Mouse (Mus musculus) liver, embryonic 14.5 days (tissue): Measurements from ENCODE around the gene Napsa. TPM values are rescaled to one million over a fixed set of nuclear protein-coding genes. Genes with fewer than 3 reads are reported as not detected.

ENCODE experiments used
- ATAC-seq: fragments of 200-750 bp; cut with Nextera tagmentation; 2 replicates; pipeline ENCODE4 v1.8.0; 2017; ENCODE audit warnings: moderate number of reproducible peaks, mild to moderate bottlenecking, moderate library complexity; ENCODE audit not compliant: insufficient read depth
- DNase-seq, 3 experiments: peaks; one replicate each; pipeline ENCODE4 v3.0.0-alpha.2; 2012 to 2013; ENCODE audit warnings: low read depth in 3 of 3, low spot score in 3 of 3
- H3K27ac ChIP-seq: fragments of 300-500 bp; sonication (generic); 2 replicates; pipeline ENCODE4 v1.5.1; 2014; ENCODE audit warnings: moderate library complexity, mild to moderate bottlenecking, control low read depth, inconsistent platforms
- H3K27me3 ChIP-seq: fragments of 300-500 bp; sonication (generic); 2 replicates; pipeline ENCODE4 v1.6.1; 2014; ENCODE audit warnings: mild to moderate bottlenecking, low read length, moderate library complexity; ENCODE audit not compliant: control insufficient read depth, insufficient read depth
- H3K36me3 ChIP-seq: fragments of 300-500 bp; sonication (generic); replicated peaks from 2 replicates; pipeline ENCODE4 v1.6.1; 2014; ENCODE audit warnings: low read depth; ENCODE audit not compliant: control insufficient read depth, insufficient read depth
- H3K4me1 ChIP-seq, 2 experiments: fragments of 200-500 bp in 1 of 2; fragments of 300-500 bp in 1 of 2; sonication (generic) in 1 of 2; replicated peaks; 2 replicates each; pipeline ENCODE4 v1.6.1; 2012 to 2014; ENCODE audit warnings: antibody characterized with exemption in 1 of 2, inconsistent platforms in 1 of 2, low read length in 1 of 2; ENCODE audit not compliant: control insufficient read depth in 2 of 2, insufficient read depth in 2 of 2
- H3K4me2 ChIP-seq: fragments of 300-500 bp; sonication (generic); 2 replicates; pipeline ENCODE4 v1.6.1; 2014; ENCODE audit warnings: low read depth, mild to moderate bottlenecking, control low read depth, moderate library complexity
- H3K4me3 ChIP-seq, 2 experiments: fragments of 200-500 bp in 1 of 2; fragments of 300-500 bp in 1 of 2; sonication (generic) in 1 of 2; 2 replicates each; pipeline ENCODE4 v1.5.1; 2012 to 2014; ENCODE audit warnings: low read depth in 2 of 2, low read length in 2 of 2, mild to moderate bottlenecking in 2 of 2, control low read depth in 1 of 2, inconsistent platforms in 1 of 2, moderate library complexity in 1 of 2; ENCODE audit not compliant: insufficient read depth in 1 of 2
- H3K9ac ChIP-seq: fragments of 300-500 bp; sonication (generic); replicated peaks from 2 replicates; pipeline ENCODE4 v1.6.1; 2014; ENCODE audit warnings: mild to moderate bottlenecking, control low read depth, moderate library complexity
- H3K9me3 ChIP-seq: fragments of 300-500 bp; sonication (generic); 2 replicates; pipeline ENCODE4 v1.6.1; 2016; ENCODE audit warnings: low read length, mixed read lengths; ENCODE audit not compliant: control insufficient read depth
- CTCF ChIP-seq: IDR thresholded peaks from 2 replicates; pipeline ENCODE4 v1.5.1; 2016; ENCODE audit warnings: antibody characterized with exemption, low read depth, control low read depth
- EP300 ChIP-seq: IDR thresholded peaks from 2 replicates; pipeline ENCODE4 v1.6.1; 2016; ENCODE audit warnings: antibody characterized with exemption, low read depth
- WGBS: fragments of 180-500 bp; shearing (Covaris S2); extraction: QIAGEN DNeasy Blood & Tissue Kit; methylation state at CpG from one replicate; pipeline ENCODE4 v1.1.7; 2014; ENCODE audit not compliant: insufficient replicate concordance; 5-methylcytosine and 5-hydroxymethylcytosine counted together
- polyA plus RNA-seq, 2 experiments: library from polyadenylated mRNA; depleted of rRNA in 1 of 2; stranded (reverse) in 1 of 2; unstranded in 1 of 2; fragments of >200 nt; fragmentation: Nextera tagmentation in 1 of 2; extraction: Ambion mirVana in 1 of 2; gene quantifications; 2 replicates each; pipeline versions ENCODE4 v1.2.1 to v1.2.3; 2012 to 2014

Gene Napsa
- polyA plus RNA-seq, 2 experiments: 5.8 to 8.6 TPM

DNA sequence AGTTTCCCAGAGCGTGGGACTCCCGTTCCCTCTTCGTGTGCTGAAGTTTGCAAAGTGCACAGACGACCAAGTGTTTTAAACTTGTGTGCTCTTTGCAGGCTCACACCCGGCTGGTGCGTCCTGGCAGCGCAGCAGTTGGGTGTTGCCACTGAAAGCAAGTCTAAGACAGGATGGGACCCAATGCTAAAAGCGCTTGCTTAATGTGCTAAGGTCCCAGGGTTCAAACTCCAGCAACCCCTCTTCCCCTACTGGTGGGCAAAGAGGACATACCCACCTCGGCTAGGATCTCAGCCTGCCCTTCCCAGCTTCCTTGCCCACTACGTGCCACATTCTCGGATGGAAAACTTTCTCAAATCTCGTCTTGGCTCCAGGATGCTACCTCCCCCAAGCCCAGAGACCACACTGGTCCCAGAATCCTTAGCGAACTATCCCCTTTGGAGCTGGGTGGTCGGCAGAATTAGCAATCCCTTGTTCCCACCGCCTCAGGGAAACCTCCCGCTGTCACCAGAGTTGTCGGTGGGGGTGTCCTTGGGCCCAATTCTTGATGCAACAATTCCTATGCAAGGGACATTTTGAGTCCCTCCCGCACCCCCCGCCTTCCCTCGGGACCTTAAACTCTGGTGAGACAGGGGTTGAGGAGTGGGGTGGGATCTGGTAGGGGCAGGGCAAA, 31.1 kb downstream of the Napsa start:
- TF ChIP-seq CTCF (no peak), EP300 (no peak)
- Histone ChIP-seq H3K4me3 (no peak overlapping the region), H3K4me2 (no peak overlapping the region; the same call in 1 of the 2 replicates), H3K36me3 (no peaks in the 10 kb centered on the region), H3K9me3 (no peaks in the 10 kb centered on the region), H3K27ac (no peak overlapping the region), H3K4me1 (no peaks in the 10 kb centered on the region), H3K27me3 (peaks cover 44% of the 10 kb centered on the region), H3K9ac (no peak overlapping the region)
- DNase-seq (no peak), ATAC-seq (no peak)
- 5% methylated on average over 20 of the region's 20 CpGs for WGBS

DNA sequence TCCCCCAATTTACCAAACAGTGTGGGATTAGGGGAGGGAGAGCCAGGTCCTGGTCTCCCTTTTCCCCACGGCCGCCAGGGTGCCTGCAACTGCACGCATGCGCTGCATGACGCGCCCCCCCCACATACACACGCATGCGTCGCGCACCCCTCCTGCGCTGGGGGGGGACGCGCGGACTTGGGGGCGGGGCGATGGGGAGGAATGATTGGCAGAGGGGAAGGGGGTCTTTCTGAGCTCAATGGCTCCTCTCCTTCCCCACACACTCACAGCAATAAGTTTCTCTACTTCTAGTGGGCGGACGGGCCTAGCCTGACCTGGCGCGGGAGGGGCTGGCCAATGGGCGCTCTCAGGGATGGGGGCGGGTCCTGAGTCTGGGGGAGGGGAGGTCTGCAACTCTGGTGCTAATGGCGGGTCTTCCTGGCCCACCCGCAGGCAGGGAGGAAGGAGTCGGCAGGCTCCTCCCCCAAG, 32.0 kb downstream of the Napsa start:
- WGBS: 4% methylated on average over 23 of the region's 25 CpGs
- peak overlapping the region in 1 of 2 experiments; percentile 18; a peak in 2 of 4 replicates for H3K4me3 ChIP-seq

DNA sequence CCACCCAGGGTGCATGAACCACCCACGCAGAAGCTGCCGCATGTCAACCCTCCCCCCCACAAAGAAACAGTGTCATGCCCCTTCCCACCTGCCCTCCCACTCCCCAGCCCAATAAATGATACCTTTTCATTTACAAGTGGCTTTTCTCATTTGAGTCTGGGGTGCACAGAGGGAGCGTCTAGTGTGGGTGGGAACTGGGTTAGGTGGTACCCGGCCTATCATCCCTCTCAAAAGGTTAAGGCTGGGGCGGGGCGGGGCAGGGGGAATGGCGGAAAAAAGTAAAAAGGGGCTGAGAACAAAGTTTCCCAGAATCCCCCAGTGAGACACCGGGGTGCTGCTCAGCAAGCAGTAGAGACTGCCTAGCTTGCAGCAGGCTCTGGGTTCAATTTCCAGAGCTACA, 32.4 kb downstream of the Napsa start:
- DNase-seq (no peak), ATAC-seq (no peak)
- Histone ChIP-seq H3K27ac (no peak overlapping the region), H3K4me1 (no peaks in the 10 kb centered on the region), H3K9ac (no peak overlapping the region), H3K4me2 (no peak overlapping the region), H3K27me3 (peaks cover 44% of the 10 kb centered on the region), H3K4me3 (no peak overlapping the region), H3K9me3 (no peaks in the 10 kb centered on the region), H3K36me3 (no peaks in the 10 kb centered on the region)
- 6% methylated on average over 8 of the region's 8 CpGs for whole genome bisulfite sequencing
- TF ChIP-seq CTCF: no peak

More for the DNA sequence above, 32.0 kb downstream of the Napsa start:
- no peaks in the 10 kb centered on the region for H3K9me3 ChIP-seq
- no peak overlapping the region for H3K9ac ChIP-seq
- no peak for ATAC-seq
- peaks cover 44% of the 10 kb centered on the region for H3K27me3 ChIP-seq
- H3K4me1 ChIP-seq: no peaks in the 10 kb centered on the region
- TF ChIP-seq EP300: no peak
- TF ChIP-seq CTCF: 0 out of 2 replicates have a peak, but pooled peaks have one; percentile 11
- no peak overlapping the region for H3K27ac ChIP-seq
- peak overlapping the region; percentile 38 for H3K4me2 ChIP-seq
- H3K36me3 ChIP-seq: no peaks in the 10 kb centered on the region
- no peak for DNase-seq

DNA sequence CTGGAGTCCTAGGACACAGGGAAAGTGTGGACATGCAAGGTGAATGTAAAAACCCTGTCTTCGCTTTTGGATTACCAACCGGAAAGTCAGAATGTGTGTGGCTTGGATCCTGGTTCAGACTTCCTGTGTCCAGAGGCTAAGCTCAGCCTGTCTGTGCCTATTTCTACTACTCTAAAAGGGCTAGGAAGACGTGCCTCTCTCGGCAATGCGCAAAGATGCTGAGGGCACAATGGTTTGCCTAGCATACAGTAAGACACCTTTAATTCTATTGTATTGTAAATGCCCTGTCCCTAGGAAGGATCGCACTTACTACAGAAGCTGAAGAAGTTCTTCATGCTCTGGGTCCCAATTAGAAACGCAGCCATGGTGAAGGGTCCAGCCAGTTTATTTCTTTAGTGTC, 33.3 kb downstream of the Napsa start:
- DNase-seq (no peak), ATAC-seq (no peak)
- Histone ChIP-seq H3K9ac (no peak overlapping the region), H3K4me3 (no peak overlapping the region), H3K4me2 (no peak overlapping the region), H3K27me3 (peaks cover 44% of the 10 kb centered on the region), H3K9me3 (no peaks in the 10 kb centered on the region), H3K36me3 (no peaks in the 10 kb centered on the region), H3K4me1 (no peaks in the 10 kb centered on the region), H3K27ac (no peak overlapping the region)
- TF ChIP-seq CTCF: no peak
- TF ChIP-seq EP300: no peak
- 29% methylated on average over 7 of the region's 7 CpGs for WGBS

GRCm38 (mm10) chr7:44606171-44606901, 34.2 kb downstream of the Napsa start:
- Histone ChIP-seq H3K27ac (no peak overlapping the region), H3K9ac (no peak overlapping the region), H3K4me2 (no peak overlapping the region), H3K27me3 (peaks cover 43% of the 10 kb centered on the region), H3K36me3 (no peaks in the 10 kb centered on the region), H3K4me1 (no peaks in the 10 kb centered on the region), H3K9me3 (no peaks in the 10 kb centered on the region), H3K4me3 (no peak overlapping the region)
- 8% methylated on average over 29 of the region's 29 CpGs for WGBS
- TF ChIP-seq CTCF (no peak), EP300 (no peak)
- DNase-seq (no peak), ATAC-seq (no peak)
